Mouse (Mus musculus) central nervous system, embryonic 14 days (tissue): ENCODE measurements around the gene Acss3. TPM values are rescaled to one million over a fixed set of nuclear protein-coding genes. Genes with fewer than 3 reads are reported as not detected.

Experiments used
- polyA plus RNA-seq: library from polyadenylated mRNA; depleted of rRNA; stranded (reverse); fragments of >200 nt; gene quantifications from 2 replicates; pipeline ENCODE4 v1.2.3, GENCODE M21; 2012; rRNA removed

The Acss3 gene
- 1.9 and 3.7 TPM in 2 replicates for polyA plus RNA-seq

DNA sequence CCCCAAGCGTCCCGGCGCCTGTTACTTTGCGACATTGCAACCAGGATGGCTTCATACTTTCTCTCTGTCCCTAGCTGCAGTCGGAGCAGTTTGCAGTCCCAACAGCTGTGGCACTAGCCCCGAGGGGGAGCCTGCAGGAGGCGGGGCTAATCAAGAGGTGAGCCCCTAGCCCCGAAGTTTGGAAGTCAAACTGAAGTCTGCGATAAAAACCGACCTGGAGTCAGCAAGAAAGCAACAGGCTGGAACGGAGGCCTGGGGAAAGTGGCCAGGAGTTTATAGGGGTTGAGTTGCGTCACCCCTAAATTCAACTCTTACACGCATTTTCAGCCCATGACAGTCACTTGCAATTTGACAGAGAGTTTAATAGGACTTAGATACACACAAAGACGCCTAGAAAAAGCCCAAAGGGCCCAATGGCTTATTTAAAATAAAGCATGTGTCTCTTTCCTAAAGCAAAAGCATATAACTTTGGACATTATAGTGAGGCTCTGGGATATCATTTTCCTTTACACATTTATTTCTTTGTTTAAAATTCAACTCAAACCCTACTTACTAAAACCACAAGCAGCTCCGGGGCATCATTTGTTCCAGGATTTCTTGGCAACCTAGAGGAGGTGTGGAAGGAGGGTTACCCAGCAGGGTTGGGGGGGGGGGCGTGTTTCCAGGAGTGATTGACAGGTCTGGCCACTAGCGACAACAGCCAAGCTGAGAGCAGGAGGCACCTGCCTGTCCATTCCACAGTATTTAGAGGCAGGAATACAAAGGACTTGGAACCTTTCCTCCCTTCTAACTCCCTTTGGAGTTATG lies at the start of gene Acss3:
TSS of gene Acss3 (minus strand) at position 140 of the 807 bp plus-strand sequence.

Other genes starting within 250 kb of the Acss3 start
- gene Lin7a, start 148.0 kb upstream of the Acss3 start, polyA plus RNA-seq = 7.0 and 9.2 TPM in 2 replicates